Mouse (Mus musculus): ENCODE data around the gene Tmprss5. TPM values are rescaled to one million over a fixed set of nuclear protein-coding genes. Genes with fewer than 3 reads are reported as not detected.
A peak's percentile ranks its signal among the peaks of the same experiment; 100 is the strongest.

The Tmprss5 gene
- not detected in 2 replicates for polyA plus RNA-seq (2014; fragmentation: Nextera tagmentation; extraction: Ambion mirVana)

- DNase-seq (ENCODE audit: low spot score) (no peak), ATAC-seq (replicated peaks; ENCODE audit: low FRiP score) (no peak)
- no peaks in the 10 kb centered on the region for H3K4me1 ChIP-seq (replicated peaks; ENCODE audit: control insufficient read depth, insufficient read depth, low read length)
- no peaks in the 10 kb centered on the region for H3K9me3 ChIP-seq (ENCODE audit: control insufficient read depth, low read length)
- no peak within 1 kb of the TSS for H3K9ac ChIP-seq (ENCODE audit: low read depth, low read length)
- no peak within 1 kb of the TSS for H3K4me3 ChIP-seq (ENCODE audit: low read depth, low read length)
- peaks cover 13% of the 10 kb centered on the region for H3K36me3 ChIP-seq (ENCODE audit: control insufficient read depth, insufficient read depth, low read length)
- H3K4me2 ChIP-seq, result no peak within 1 kb of the TSS
- H3K27me3 ChIP-seq (replicated peaks; ENCODE audit: control insufficient read depth, insufficient read depth, low read length), result no peaks in the 10 kb centered on the region
- 82% methylated on average over 5 of the region's 5 CpGs for WGBS
- no peak within 1 kb of the TSS for H3K27ac ChIP-seq (ENCODE audit: low read depth, low read length)
These were observed at the start of gene Tmprss5 for GRCm38 (mm10) chr9:49081107-49081506. Gene Tmprss5 (plus strand): TSS chr9:49081260.

GRCm38 (mm10) chr9:49034764-49035163, 46.3 kb upstream of the Tmprss5 start:
- Histone ChIP-seq H3K9me3 (ENCODE audit: control insufficient read depth, low read length) (no peaks in the 10 kb centered on the region), H3K4me1 (replicated peaks; ENCODE audit: control insufficient read depth, insufficient read depth, low read length) (no peaks in the 10 kb centered on the region), H3K27me3 (replicated peaks; ENCODE audit: control insufficient read depth, insufficient read depth, low read length) (no peaks in the 10 kb centered on the region), H3K4me2 (no peak overlapping the region), H3K4me3 (ENCODE audit: low read depth, low read length) (no peak overlapping the region), H3K9ac (ENCODE audit: low read depth, low read length) (no peak overlapping the region), H3K27ac (ENCODE audit: low read depth, low read length) (no peak overlapping the region), H3K36me3 (ENCODE audit: control insufficient read depth, insufficient read depth, low read length) (peaks cover 5% of the 10 kb centered on the region)
- DNase-seq (ENCODE audit: low spot score) (no peak), ATAC-seq (replicated peaks; ENCODE audit: low FRiP score) (no peak)
- 91% methylated on average over 4 of the region's 4 CpGs for WGBS

GRCm38 (mm10) chr9:49050901-49051300, 30.2 kb upstream of the Tmprss5 start:
- H3K9me3 ChIP-seq (ENCODE audit: control insufficient read depth, low read length), result no peaks in the 10 kb centered on the region
- no peak for ATAC-seq (replicated peaks; ENCODE audit: low FRiP score)
- 64% methylated on average over 5 of the region's 5 CpGs for WGBS
- H3K4me2 ChIP-seq, result no peak overlapping the region
- H3K36me3 ChIP-seq (ENCODE audit: control insufficient read depth, insufficient read depth, low read length), result no peaks in the 10 kb centered on the region
- H3K27ac ChIP-seq (ENCODE audit: low read depth, low read length), result no peak overlapping the region
- no peaks in the 10 kb centered on the region for H3K4me1 ChIP-seq (replicated peaks; ENCODE audit: control insufficient read depth, insufficient read depth, low read length)
- H3K27me3 ChIP-seq (replicated peaks; ENCODE audit: control insufficient read depth, insufficient read depth, low read length), result no peaks in the 10 kb centered on the region
- no peak overlapping the region for H3K9ac ChIP-seq (ENCODE audit: low read depth, low read length)
- no peak for DNase-seq (ENCODE audit: low spot score)
- no peak overlapping the region for H3K4me3 ChIP-seq (ENCODE audit: low read depth, low read length)

- Histone ChIP-seq H3K4me1 (replicated peaks; ENCODE audit: control insufficient read depth, insufficient read depth, low read length) (peaks cover 2% of the 10 kb centered on the region; the same call in 1 of the 2 replicates), H3K4me2 (no peak overlapping the region), H3K4me3 (ENCODE audit: low read depth, low read length) (no peak overlapping the region), H3K27me3 (replicated peaks; ENCODE audit: control insufficient read depth, insufficient read depth, low read length) (no peaks in the 10 kb centered on the region), H3K9me3 (ENCODE audit: control insufficient read depth, low read length) (no peaks in the 10 kb centered on the region), H3K36me3 (ENCODE audit: control insufficient read depth, insufficient read depth, low read length) (no peaks in the 10 kb centered on the region), H3K27ac (ENCODE audit: low read depth, low read length) (no peak overlapping the region), H3K9ac (ENCODE audit: low read depth, low read length) (no peak overlapping the region)
- WGBS, result 11% methylated on average over 5 of the region's 5 CpGs
- ATAC-seq (replicated peaks; ENCODE audit: low FRiP score) (no peak), DNase-seq (ENCODE audit: low spot score) (no peak)
These were observed 29.7 kb upstream of the Tmprss5 start for GRCm38 (mm10) chr9:49051349-49051748.

GRCm38 (mm10) chr9:49054028-49054427, 27.0 kb upstream of the Tmprss5 start:
- WGBS, result 76% methylated on average over 3 of the region's 3 CpGs
- no peak for DNase-seq (ENCODE audit: low spot score)
- Histone ChIP-seq H3K27me3 (replicated peaks; ENCODE audit: control insufficient read depth, insufficient read depth, low read length) (no peaks in the 10 kb centered on the region), H3K4me3 (ENCODE audit: low read depth, low read length) (no peak overlapping the region), H3K9ac (ENCODE audit: low read depth, low read length) (no peak overlapping the region), H3K4me2 (no peak overlapping the region), H3K4me1 (replicated peaks; ENCODE audit: control insufficient read depth, insufficient read depth, low read length) (peaks cover 4% of the 10 kb centered on the region; the same call in 1 of the 2 replicates), H3K36me3 (ENCODE audit: control insufficient read depth, insufficient read depth, low read length) (no peaks in the 10 kb centered on the region), H3K9me3 (ENCODE audit: control insufficient read depth, low read length) (no peaks in the 10 kb centered on the region), H3K27ac (ENCODE audit: low read depth, low read length) (no peak overlapping the region)
- no peak for ATAC-seq (replicated peaks; ENCODE audit: low FRiP score)

- DNase-seq (ENCODE audit: low spot score), result peak; percentile 91
- ATAC-seq (replicated peaks; ENCODE audit: low FRiP score), result peak; percentile 98
These were observed 25.5 kb upstream of the Tmprss5 start, which contains the start of gene Zw10 for GRCm38 (mm10) chr9:49055333-49056205. Gene Zw10 (plus strand): TSS chr9:49055613.

GRCm38 (mm10) chr9:49076847-49077246, 4.2 kb upstream of the Tmprss5 start:
- 89% methylated on average over 3 of the region's 3 CpGs for WGBS
- DNase-seq (ENCODE audit: low spot score), result no peak
- Histone ChIP-seq H3K9ac (ENCODE audit: low read depth, low read length) (no peak overlapping the region), H3K27me3 (replicated peaks; ENCODE audit: control insufficient read depth, insufficient read depth, low read length) (no peaks in the 10 kb centered on the region), H3K36me3 (ENCODE audit: control insufficient read depth, insufficient read depth, low read length) (peaks cover 32% of the 10 kb centered on the region), H3K4me1 (replicated peaks; ENCODE audit: control insufficient read depth, insufficient read depth, low read length) (no peaks in the 10 kb centered on the region), H3K27ac (ENCODE audit: low read depth, low read length) (no peak overlapping the region), H3K4me3 (ENCODE audit: low read depth, low read length) (no peak overlapping the region), H3K9me3 (ENCODE audit: control insufficient read depth, low read length) (no peaks in the 10 kb centered on the region), H3K4me2 (no peak overlapping the region)
- ATAC-seq (replicated peaks; ENCODE audit: low FRiP score), result no peak

More at GRCm38 (mm10) chr9:49055333-49056205, 25.5 kb upstream of the Tmprss5 start, which contains the start of gene Zw10:
- under 1% methylated on average over 53 of the region's 53 CpGs for WGBS
- Histone ChIP-seq H3K4me1 (replicated peaks; ENCODE audit: control insufficient read depth, insufficient read depth, low read length) (peaks cover 4% of the 10 kb centered on the region; the same call in 1 of the 2 replicates), H3K4me3 (ENCODE audit: low read depth, low read length) (peak within 1 kb of the TSS; percentile 88), H3K4me2 (peak within 1 kb of the TSS; percentile 63), H3K27ac (ENCODE audit: low read depth, low read length) (peak within 1 kb of the TSS; percentile 15; the same call in 1 of the 2 replicates), H3K9ac (ENCODE audit: low read depth, low read length) (peak within 1 kb of the TSS; percentile 87), H3K27me3 (replicated peaks; ENCODE audit: control insufficient read depth, insufficient read depth, low read length) (no peaks in the 10 kb centered on the region), H3K9me3 (ENCODE audit: control insufficient read depth, low read length) (no peaks in the 10 kb centered on the region), H3K36me3 (ENCODE audit: control insufficient read depth, insufficient read depth, low read length) (peaks cover 3% of the 10 kb centered on the region; the same call in 1 of the 2 replicates)

- no peak for ATAC-seq (replicated peaks; ENCODE audit: low FRiP score)
- WGBS, result 18% methylated on average over 4 of the region's 4 CpGs
- no peak overlapping the region for H3K4me2 ChIP-seq
These were observed 501 bp downstream of the Tmprss5 start for GRCm38 (mm10) chr9:49081561-49081960.

More at GRCm38 (mm10) chr9:49081561-49081960, 501 bp downstream of the Tmprss5 start:
- peaks cover 13% of the 10 kb centered on the region for H3K36me3 ChIP-seq (ENCODE audit: control insufficient read depth, insufficient read depth, low read length)
- no peaks in the 10 kb centered on the region for H3K27me3 ChIP-seq (replicated peaks; ENCODE audit: control insufficient read depth, insufficient read depth, low read length)
- no peaks in the 10 kb centered on the region for H3K4me1 ChIP-seq (replicated peaks; ENCODE audit: control insufficient read depth, insufficient read depth, low read length)
- H3K9ac ChIP-seq (ENCODE audit: low read depth, low read length), result no peak overlapping the region
- H3K9me3 ChIP-seq (ENCODE audit: control insufficient read depth, low read length), result no peaks in the 10 kb centered on the region
- H3K27ac ChIP-seq (ENCODE audit: low read depth, low read length), result no peak overlapping the region
- peak; percentile 37 for DNase-seq (ENCODE audit: low spot score)
- no peak overlapping the region for H3K4me3 ChIP-seq (ENCODE audit: low read depth, low read length)
